Mouse (Mus musculus): Measurements from ENCODE around the gene Plac9b.
"Not testable (repeated sequence)": the region's sequence is repeated elsewhere in the genome, so short reads cannot be mapped to it uniquely, and the experiment has no call there.

- not testable (repeated sequence) for TF ChIP-seq CTCF (IDR thresholded peaks at IDR 0.05; ENCODE audit: extremely low read depth, insufficient read depth, insufficient read length, insufficient replicate concordance); POLR2A (IDR thresholded peaks at IDR 0.05; ENCODE audit: low read depth, low read length)
Measured at GRCm38 (mm10) chr14:26118150-26118549, 64.1 kb downstream of the Plac9b start, which contains the start of gene Duxbl2.
